Mouse (Mus musculus) embryonic stem cell, embryonic (primary cell): Measurements from ENCODE around the gene Socs1.

Experiments
- CTCF ChIA-PET, 4 experiments: fragments of 300-600 bp in 2 of 4; fragments of 350-600 bp in 2 of 4; sonication (Branson Sonifier 250); formaldehyde crosslinking; loops; one replicate each; lab custom pipeline; 2022; ENCODE audit warnings: inconsistent platforms in 2 of 4; lab: Charles Lee
- POLR2A ChIA-PET, 4 experiments: fragments of 300-600 bp in 2 of 4; fragments of 350-600 bp in 2 of 4; sonication (Branson Sonifier 250); formaldehyde crosslinking; loops; one replicate each; lab custom pipeline; 2022; ENCODE audit warnings: antibody characterized with exemption in 4 of 4, inconsistent platforms in 1 of 4; lab: Charles Lee

Socs1 gene

DNA sequence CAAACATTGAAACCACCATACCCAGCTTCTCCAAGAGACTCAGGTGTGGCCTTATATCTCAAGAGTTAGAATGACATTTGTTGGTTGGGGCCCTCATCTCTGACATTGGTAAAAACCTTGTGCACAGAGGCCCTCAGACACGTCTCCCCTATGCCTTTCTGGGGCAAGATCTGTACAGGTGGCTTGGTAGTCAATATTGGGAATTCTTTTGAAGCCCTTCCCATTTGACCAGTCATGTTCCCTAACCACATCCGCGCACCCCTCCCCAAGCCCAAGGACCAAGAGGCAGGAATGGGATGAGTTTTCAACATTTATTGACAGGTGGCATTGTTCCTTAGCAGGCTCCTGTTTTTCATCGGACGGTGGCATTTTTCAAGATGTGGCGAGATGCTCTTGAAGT lies 10.7 kb upstream of the Socs1 start, which contains the start of gene Prm2:
Prm2 (minus strand) TSS at position 101 of the 400 bp plus-strand sequence.
- ChIA-PET CTCF (interaction anchor here in 2 of 4 experiments (0.6 to 0.9 kb wide), 2 partner anchors 9 to 50 kb away, joined by 5 to 6 read pairs; no protein-coding TSS in a partner anchor), POLR2A (interaction anchor here in 1 of 4 experiments (1.4 kb wide), 1 partner anchor 9 kb away, joined by 3 read pairs; no protein-coding TSS in a partner anchor)

DNA sequence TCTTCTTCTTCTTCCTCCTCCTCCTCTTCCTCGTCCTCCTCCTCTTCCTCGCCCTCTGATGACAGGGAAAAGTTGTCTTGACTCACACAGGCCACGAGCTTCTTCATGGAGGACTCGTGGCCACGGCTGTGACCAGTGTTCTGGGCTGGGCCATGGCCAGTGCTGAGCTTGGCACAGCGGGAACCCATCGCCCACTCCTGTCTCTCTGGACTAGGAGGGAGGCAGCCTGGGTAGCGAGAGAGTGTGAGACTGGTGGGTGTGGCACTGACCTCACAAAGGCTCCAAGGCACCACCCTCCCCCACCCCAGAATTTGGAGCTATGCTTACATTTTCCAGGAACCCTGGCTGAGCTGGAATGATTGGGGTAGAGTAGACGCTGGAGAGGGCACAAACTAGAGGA lies 5.4 kb upstream of the Socs1 start, which contains the start of gene Prm3:
Prm3 (minus strand) TSS at position 213 of the 400 bp plus-strand sequence.
- ChIA-PET POLR2A (interaction anchor here in 1 of 4 experiments (0.8 kb wide), 1 partner anchor 217 kb away, joined by 3 read pairs; no protein-coding TSS in a partner anchor), CTCF (interaction anchor here (0.6 to 1.1 kb wide), 8 partner anchors 12 to 244 kb away, joined by 3 to 4 read pairs (median 3); no protein-coding TSS in a partner anchor)

DNA sequence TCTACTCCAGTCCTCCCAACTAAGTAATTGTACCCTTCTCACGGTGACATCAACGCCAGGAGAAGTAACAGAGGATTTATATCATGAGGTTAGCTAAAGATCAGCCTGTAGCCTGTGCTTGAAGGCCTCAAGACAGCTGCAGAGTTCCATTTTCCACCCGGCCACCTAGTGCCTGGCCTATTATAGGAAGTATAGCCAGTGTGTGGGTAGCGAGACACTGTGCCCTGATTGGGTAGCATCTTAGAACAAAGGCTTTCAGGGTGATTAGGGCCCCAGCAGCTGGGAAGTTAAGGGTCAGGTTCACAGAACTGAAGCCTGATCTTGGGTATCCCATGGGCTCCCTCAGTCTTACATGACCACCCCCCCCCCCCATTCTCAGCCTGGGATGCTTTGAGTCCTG lies 3.5 kb upstream of the Socs1 start:
- CTCF ChIA-PET: interaction anchor here in 2 of 4 experiments (1.0 to 4.9 kb wide), 6 partner anchors 22 to 223 kb away, joined by 3 to 31 read pairs (median 4); no protein-coding TSS in a partner anchor
- POLR2A ChIA-PET: interaction anchor here in 3 of 4 experiments (0.7 to 2.7 kb wide), 6 partner anchors 22 to 217 kb away, joined by 3 to 6 read pairs (median 3); partner anchors contain the start of gene Rmi2 (in 1 of the 3)

DNA sequence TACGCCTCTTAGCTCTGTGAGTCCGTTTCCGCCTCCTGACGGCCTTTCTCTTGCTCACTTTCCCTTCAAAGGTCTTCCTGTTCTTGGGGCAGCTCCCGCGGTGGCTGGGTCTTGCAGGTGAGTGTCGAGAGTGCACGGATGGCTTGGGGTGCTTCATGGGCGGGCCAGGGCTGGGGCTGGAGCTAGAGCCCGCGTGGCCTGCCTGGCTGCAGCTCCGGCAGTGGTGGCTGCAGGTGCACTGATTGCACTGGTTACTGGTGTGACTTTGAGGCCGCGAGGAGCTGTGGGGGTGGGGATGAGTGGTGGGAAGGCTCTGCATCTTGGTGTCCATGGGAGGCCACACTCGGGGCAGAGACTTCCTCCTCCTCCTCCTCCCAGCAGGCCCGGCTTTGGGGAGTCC lies 2.9 kb upstream of the Socs1 start, which contains the start of gene Tnp2:
Tnp2 (minus strand) TSS at position 390 of the 400 bp plus-strand sequence.
- POLR2A ChIA-PET: interaction anchor here (0.7 to 2.7 kb wide), 10 partner anchors 10 to 217 kb away, joined by 3 to 6 read pairs (median 3); partner anchors contain the start of gene Rmi2 (in 1 of the 4)
- CTCF ChIA-PET: interaction anchor here (0.6 to 4.9 kb wide), 18 partner anchors 21 to 222 kb away, joined by 3 to 31 read pairs (median 3); no protein-coding TSS in a partner anchor

DNA sequence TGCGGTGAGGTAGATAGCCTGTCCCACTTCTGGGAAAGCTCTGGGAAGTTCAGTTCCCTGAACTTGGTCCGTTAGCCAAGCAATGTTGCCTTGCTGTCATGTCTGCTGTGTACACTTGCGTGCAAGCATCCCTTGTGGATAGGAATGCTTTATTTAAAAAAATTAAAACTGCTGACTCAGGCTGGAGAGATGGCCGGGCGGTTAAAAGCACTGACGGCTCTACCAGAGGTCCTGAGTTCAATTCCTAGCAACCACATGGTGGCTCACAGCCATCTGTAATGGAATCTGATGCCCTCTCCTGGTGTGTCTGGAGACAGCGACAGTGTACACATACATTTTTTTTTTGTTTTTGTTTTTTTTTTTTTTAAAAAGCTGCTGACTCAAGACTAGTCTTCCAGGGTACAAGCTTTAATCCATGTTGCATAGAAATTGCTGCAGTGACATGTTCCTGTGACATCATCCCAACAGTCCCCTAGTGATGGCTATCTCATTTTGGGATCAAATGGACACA lies 2.3 kb upstream of the Socs1 start:
- CTCF ChIA-PET: interaction anchor here (0.6 to 4.9 kb wide), 17 partner anchors 20 to 219 kb away, joined by 3 to 31 read pairs (median 3); no protein-coding TSS in a partner anchor
- POLR2A ChIA-PET: interaction anchor here (0.7 to 2.7 kb wide), 6 partner anchors 10 to 139 kb away, joined by 3 to 6 read pairs (median 3); partner anchors contain the start of gene Rmi2 (in 1 of the 4)

DNA sequence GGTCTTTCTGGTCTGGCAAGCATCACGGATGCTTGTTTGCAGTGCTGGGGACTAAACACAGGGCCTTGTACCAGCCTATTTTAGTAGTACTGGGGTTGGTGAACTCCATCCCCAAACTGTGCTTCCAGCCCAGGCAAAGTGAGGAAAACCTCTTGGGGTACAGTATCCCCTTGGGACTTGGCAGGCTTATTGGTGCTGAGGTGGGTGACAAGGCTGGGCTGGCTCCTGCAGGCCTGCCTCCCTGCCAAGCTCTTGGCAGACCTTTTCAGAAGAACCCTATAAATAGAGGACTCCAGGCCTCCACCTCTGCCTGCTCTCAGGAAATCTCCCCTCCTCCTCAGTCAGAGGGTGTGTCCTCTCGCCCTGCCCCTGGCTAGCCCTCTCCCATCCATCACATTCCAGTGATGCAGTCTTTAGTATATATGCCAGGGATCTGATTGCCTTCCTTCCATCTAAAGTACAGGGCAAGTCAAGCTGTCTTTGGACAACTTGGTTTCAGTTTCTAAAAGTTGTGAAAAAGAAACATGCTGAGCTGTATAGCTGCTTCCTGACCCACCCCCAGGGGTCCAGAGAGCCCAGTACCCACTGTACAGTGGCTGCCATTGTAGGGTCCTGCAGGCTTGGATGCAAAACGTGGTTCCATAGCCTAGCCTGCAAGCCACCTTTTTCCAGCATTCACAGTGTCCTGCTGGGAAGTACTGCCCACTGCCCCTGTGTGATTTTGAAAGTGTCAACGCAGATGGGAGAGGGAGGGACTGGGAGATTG lies 1.6 kb upstream of the Socs1 start:
- ChIA-PET CTCF (interaction anchor here (0.5 to 4.9 kb wide), 47 partner anchors 9 to 285 kb away, joined by 3 to 31 read pairs (median 4); partner anchors contain the start of genes Prm1 (in 1 of the 4), Prm2 (in 1 of the 4) and Rmi2 (in 1 of the 4)), POLR2A (interaction anchor here (0.7 to 3.2 kb wide), 34 partner anchors 7 to 594 kb away, joined by 3 to 13 read pairs (median 4); partner anchors contain the start of genes Rmi2 (in 3 of the 4), Atf7ip2 (in 1 of the 4), Ciita (in 1 of the 4) and Dexi (in 1 of the 4))

DNA sequence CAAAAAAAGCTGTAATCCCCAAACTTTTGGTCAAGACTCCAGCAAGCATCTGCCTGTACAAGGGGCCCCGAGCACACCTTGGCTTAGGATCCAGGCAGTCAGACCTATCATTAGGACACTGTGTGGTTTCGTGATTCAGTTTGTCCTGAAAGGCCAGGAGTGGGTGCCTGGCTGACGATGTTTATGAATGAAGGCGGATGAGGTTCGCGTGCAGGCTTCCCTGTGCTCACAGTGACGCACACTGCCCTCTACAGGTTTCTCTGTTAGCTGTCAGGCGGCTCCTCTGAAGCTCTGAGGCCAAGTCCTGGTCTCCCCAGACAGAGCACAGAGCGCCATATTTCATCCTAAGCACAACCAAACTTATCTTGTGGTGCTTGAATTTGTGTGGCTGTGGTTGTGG lies 952 bp upstream of the Socs1 start:
- CTCF ChIA-PET: interaction anchor here (0.5 to 4.9 kb wide), 55 partner anchors 9 to 1057 kb away, joined by 3 to 31 read pairs (median 4); partner anchors contain the start of genes Prm1 (in 1 of the 4), Prm2 (in 1 of the 4) and Rmi2 (in 1 of the 4)
- POLR2A ChIA-PET: interaction anchor here in 3 of 4 experiments (0.7 to 3.2 kb wide), 36 partner anchors 8 to 593 kb away, joined by 3 to 13 read pairs (median 4); partner anchors contain the start of genes Rmi2 (in 2 of the 3), Atf7ip2 (in 1 of the 3), Ciita (in 1 of the 3) and Dexi (in 1 of the 3)

DNA sequence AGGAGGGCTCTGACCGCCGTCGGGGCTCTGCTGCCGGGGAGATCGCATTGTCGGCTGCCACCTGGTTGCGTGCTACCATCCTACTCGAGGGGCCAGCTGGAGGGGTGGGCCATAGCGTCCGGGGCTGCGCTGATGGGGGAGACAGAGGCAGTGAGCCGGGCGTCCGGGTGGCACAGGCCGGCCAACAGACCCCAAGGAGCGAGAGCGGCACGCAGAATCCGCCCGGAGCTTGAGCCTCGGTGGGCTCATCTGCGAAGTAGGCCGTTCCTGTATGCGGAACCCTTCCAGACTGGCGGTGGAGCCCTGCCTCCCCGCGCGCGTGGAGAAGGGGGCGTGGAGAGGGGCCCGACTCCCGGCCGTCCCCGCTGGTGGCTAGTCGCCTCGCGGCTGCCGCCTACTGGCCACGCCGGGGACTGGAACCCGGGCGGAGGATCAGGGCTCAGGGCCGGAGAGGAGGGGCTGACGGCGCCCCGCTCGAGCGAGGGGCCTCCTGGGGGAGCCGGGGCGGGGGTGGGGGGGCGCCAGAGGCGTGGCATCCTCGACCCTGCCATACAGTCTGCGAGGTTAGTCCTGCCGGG lies 454 bp downstream of the Socs1 start:
- ChIA-PET POLR2A (interaction anchor here in 3 of 4 experiments (0.7 to 3.2 kb wide), 16 partner anchors 9 to 373 kb away, joined by 3 to 12 read pairs (median 4); partner anchors contain the start of genes Ciita (in 1 of the 3), Dexi (in 1 of the 3), Nubp1 (in 1 of the 3) and Rmi2 (in 1 of the 3)), CTCF (interaction anchor here (0.5 to 4.9 kb wide), 16 partner anchors 10 to 330 kb away, joined by 3 to 31 read pairs (median 4); partner anchors contain the start of gene Dexi (in 1 of the 4))

DNA sequence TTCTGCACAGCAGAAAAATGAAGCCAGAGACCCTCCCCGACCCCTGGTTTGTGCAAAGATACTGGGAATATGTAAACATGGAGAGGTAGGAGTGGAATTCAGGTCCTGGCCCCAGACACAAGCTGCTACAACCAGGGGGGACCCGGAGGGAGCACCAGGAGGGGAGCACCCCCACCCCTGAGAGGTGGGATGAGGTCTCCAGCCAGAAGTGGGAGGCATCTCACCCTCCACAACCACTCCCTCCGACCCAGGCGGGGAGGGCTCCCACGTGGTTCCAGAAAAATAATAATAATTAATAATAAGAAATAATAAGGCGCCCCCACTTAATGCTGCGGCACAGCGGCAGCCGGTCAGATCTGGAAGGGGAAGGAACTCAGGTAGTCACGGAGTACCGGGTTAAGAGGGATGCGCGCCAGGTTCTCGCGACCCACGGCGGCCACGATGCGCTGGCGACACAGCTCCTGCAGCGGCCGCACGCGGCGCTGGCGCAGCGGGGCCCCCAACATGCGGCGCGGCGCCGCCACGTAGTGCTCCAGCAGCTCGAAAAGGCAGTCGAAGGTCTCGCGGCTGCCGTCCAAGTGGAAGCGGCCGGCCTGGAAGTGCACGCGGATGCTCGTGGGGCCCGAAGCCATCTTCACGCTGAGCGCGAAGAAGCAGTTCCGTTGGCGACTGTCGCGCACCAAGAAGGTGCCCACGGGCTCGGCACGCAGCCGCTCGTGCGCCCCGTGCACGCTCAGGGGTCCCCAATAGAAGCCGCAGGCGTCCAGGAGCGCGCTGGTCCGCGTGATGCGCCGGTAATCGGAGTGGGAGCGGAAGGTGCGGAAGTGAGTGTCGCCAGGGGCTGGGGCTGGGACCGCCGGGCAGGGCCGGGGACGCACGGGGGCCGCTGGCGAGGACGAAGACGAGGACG lies 1.2 kb downstream of the Socs1 start:
- CTCF ChIA-PET: interaction anchor here in 3 of 4 experiments (0.5 to 4.9 kb wide), 6 partner anchors 44 to 218 kb away, joined by 3 to 31 read pairs (median 7); no protein-coding TSS in a partner anchor
- POLR2A ChIA-PET: interaction anchor here in 3 of 4 experiments (0.7 to 3.2 kb wide), 9 partner anchors 51 to 254 kb away, joined by 3 to 11 read pairs (median 4); partner anchors contain the start of genes Dexi (in 1 of the 3) and Rmi2 (in 1 of the 3)

DNA sequence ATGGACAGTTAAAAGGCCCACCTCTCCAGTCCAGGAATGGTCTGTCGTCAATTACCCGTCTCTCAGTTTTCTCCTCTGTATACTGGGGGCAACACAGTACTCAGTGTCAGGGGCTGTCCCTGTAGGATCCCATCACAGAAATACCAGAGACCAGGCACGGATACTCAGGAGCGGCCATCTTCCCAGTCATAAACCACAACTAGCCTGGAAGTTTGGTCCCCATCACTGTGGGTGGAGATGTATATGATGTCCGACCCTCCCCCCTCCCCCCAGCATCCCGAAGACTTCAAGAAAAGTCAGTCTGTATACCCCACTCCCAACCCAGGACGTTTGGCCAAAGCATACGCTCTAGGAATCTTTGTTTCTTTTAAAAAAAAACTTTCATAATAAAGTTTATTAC lies 1.9 kb downstream of the Socs1 start:
- POLR2A ChIA-PET: interaction anchor here in 3 of 4 experiments (0.7 to 3.2 kb wide), 3 partner anchors 52 to 253 kb away, joined by 3 to 8 read pairs (median 4); partner anchors contain the start of gene Rmi2 (in 1 of the 3)

DNA sequence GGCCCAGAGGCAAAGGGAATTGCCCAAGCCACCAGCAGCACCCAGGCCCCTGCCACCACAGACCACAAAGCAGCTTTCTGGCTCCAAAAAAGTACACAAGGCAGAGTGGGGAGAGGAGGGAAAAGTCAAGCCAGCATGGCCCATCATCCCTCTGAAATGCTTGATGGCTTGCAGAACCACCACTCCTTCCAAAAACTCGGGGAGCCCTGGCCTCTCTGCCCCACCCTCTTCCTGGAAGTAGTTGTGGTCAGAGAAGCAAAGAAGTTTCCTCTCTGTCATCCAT lies 2.2 kb downstream of the Socs1 start:
- CTCF ChIA-PET: interaction anchor here in 1 of 4 experiments (1.0 to 1.6 kb wide), 3 partner anchors 118 to 218 kb away, joined by 3 to 7 read pairs (median 5); no protein-coding TSS in a partner anchor
- POLR2A ChIA-PET: interaction anchor here in 1 of 4 experiments (1.1 kb wide), 1 partner anchor 43 kb away, joined by 3 read pairs; no protein-coding TSS in a partner anchor

More for the DNA sequence above, 1.9 kb downstream of the Socs1 start:
- CTCF ChIA-PET: interaction anchor here in 2 of 4 experiments (1.5 to 3.2 kb wide), 3 partner anchors 118 to 218 kb away, joined by 3 to 17 read pairs (median 7); no protein-coding TSS in a partner anchor

DNA sequence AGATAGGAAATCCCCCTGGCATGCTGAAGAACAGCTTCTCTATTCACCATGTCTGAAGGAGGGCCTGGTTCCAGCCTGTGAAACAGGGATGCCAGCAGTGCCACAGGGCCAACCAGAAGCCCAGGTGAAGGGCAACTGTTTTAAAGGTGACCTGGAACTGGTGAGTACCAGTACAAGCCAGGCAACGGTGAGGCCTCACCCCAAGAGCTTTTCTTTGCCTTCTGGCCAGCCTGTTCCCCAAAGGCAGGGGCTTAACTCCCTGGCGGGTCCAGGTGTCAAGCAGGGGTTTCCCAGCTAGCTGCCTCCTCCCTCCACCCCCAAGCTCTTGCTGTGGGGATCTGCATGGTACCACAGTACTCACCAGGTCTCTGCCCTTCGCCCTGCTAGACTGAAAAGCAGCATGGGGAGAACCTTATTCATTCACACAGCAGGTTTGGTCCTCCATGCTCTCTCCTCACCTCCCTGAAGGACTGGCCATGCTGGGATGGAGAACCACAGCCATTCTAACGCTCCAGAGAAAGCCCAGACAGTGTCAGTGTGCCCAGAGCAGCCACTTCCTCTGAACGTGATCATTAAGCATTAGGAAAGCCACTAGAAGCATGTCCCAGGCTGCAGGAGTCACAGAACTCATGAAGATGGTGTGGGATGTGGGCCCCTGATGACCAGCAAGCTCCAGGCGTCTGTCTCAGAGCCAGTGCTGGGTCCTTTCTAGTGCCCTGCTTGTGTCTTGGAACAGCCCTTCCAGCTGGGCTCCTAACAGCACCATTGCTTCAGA lies 2.8 kb downstream of the Socs1 start:
- POLR2A ChIA-PET: interaction anchor here in 2 of 4 experiments (0.7 to 1.6 kb wide), 6 partner anchors 23 to 497 kb away, joined by 3 to 7 read pairs (median 3); no protein-coding TSS in a partner anchor
- CTCF ChIA-PET: interaction anchor here in 3 of 4 experiments (0.5 to 1.6 kb wide), 10 partner anchors 15 to 416 kb away, joined by 3 to 7 read pairs (median 3); no protein-coding TSS in a partner anchor

DNA sequence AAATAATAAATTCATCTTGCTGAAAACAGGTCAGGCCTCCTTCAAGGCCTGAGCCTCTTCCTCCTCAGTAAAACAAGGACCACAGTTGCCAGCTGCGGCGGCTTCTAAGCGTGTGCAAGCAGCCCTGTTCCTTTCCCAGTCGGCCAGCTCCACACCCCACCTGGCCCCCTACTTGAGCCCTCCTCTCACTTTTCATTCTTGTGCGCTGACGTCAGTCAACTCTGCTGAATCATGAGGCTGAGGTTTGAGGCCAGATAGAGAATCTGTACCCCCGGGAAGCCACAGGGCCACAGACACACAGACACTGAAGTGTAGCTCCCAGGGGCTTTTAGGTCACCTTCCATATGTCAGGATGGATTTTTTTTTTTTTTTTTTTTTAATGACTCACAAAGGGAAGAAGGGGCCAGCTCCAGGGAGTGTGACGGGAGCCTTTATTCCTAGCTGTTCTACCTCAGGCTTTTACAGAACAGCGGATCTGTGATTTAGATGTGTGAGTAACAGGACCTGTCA lies 3.4 kb downstream of the Socs1 start:
- ChIA-PET CTCF (interaction anchor here (0.5 to 1.6 kb wide), 14 partner anchors 15 to 1632 kb away, joined by 3 to 7 read pairs (median 3); no protein-coding TSS in a partner anchor), POLR2A (interaction anchor here (0.6 to 1.6 kb wide), 10 partner anchors 13 to 496 kb away, joined by 3 to 7 read pairs (median 3); no protein-coding TSS in a partner anchor)

DNA sequence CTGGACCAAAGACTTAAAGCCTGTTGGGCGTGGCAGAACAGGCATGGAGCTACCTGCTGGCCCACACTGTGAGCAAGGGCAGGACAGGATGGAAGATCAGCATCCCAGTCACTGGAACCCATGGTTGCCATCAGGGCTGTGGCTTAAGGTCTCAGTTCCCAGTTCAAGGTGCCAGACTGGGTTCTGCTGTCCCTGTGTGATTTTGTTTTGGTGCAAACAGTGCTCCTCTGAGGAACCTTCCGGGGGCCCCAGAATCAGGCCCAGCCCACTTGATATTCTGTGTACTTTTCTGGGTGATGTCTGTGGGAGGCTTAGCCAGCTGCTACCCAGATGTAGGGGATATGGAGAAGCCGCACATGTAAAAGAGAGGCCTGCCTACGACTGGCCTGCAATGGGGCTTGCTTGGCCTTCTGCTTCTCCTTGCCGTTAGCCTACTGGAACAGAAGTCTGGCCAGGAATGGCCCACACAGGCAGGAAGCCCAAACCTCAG lies 4.7 kb downstream of the Socs1 start:
- CTCF ChIA-PET: no interaction called here
- POLR2A ChIA-PET: no interaction called here
